Mouse (Mus musculus) stomach, postnatal 0 days (tissue): ENCODE measurements around the gene Tbc1d5.

Source experiments
- CTCF ChIP-seq: IDR thresholded peaks from 2 replicates; pipeline ENCODE4 v1.5.1; 2016; ENCODE audit warnings: antibody characterized with exemption, low read depth, mild to moderate bottlenecking, moderate library complexity
- EP300 ChIP-seq: optimal IDR thresholded peaks from 2 replicates; pipeline ENCODE3; 2016; ENCODE audit warnings: antibody characterized with exemption

- TF ChIP-seq CTCF (no peak), EP300 (no peak)
Measured at GRCm38 (mm10) chr17:50737068-50737467, 442.1 kb downstream of the Tbc1d5 start.
